ENCODE assay signal across 27 mouse cellular contexts in the genomic region with DNA sequence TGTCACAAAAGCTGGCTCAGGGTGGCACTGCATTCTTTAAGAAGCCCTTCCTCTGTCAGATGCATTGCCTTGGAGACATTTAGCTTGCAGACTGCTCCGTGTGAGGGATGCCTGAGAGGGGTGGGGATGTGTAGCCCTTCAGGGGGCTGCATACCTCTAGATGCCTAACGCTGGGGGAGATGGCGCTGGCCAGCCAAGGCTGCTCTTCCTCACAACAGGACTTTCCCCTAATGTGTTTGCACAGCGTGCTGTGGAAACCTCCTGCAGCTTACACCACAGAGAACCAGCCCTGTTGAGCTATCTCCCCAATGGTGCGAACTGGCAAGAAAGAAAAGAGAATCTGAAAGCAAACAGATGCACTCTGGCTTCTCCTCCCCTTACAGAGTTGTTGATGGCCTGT. TPM values are rescaled to one million over a fixed set of nuclear protein-coding genes. Genes with fewer than 3 reads are reported as not detected.
DNase-seq lines count a peak whose midpoint lies in the region; ATAC-seq lines count a peak whose summit lies in the region.
"Had no signal": no experiment of that assay in that cellular context is flagged by ENCODE, and none has a peak within 500 bp of the region (broad histone marks: within the 10 kb centered on the region; RNA-seq: fewer than 3 reads in every experiment).

No protein-coding gene starts in this region.

- no peak for DNase-seq in heart, postnatal 10 days
- no peak for DNase-seq in lung, postnatal 10 days
- DNase-seq in R1 (ENCODE audit: low read depth, low spot score): peak; percentile 99
- no peak for DNase-seq in thymus, adult 18-20 months
- DNase-seq in cerebellum, adult 8-10 months: no peak
- DNase-seq: adrenal gland, adult 8-10 months; B cell, adult 2 months; cerebellum, adult 2 months; cerebellum, postnatal 36 days; gastrocnemius, postnatal 14 days; heart, adult 18-20 months; kidney, adult 8-10 months; kidney, postnatal 10 days; lung, postnatal 14 days; midbrain, embryonic 14.5 days; right cerebral cortex, postnatal 14 days; thymus, postnatal 25 days had no signal

- H3K27me3 ChIP-seq in heart, embryonic 12.5 days (replicated peaks): no peaks in the 10 kb centered on the region
- H3K27me3 ChIP-seq in lung, embryonic 16.5 days (ENCODE audit: control insufficient read depth, insufficient read depth, low read depth, low read length): no peaks in the 10 kb centered on the region
- H3K27me3 ChIP-seq: CH12.LX; embryonic facial prominence, embryonic 13.5 days; forebrain, embryonic 15.5 days; heart, embryonic 15.5 days; neural tube, embryonic 12.5 days had no signal

- H3K4me3 ChIP-seq in heart, embryonic 12.5 days: no peak overlapping the region
- H3K4me3 ChIP-seq in lung, embryonic 16.5 days (ENCODE audit: low read length): no peak overlapping the region
- H3K4me3 ChIP-seq: embryonic facial prominence, embryonic 13.5 days; erythroblast, embryonic 14.5 days; forebrain, embryonic 15.5 days; heart, embryonic 15.5 days; left cerebral cortex, adult 2 months; neural tube, embryonic 12.5 days had no signal

- H3K9me3 ChIP-seq in heart, embryonic 12.5 days (replicated peaks): no peaks in the 10 kb centered on the region
- no peaks in the 10 kb centered on the region for H3K9me3 ChIP-seq in lung, embryonic 16.5 days (ENCODE audit: control insufficient read depth, low read length)
- H3K9me3 ChIP-seq: embryonic facial prominence, embryonic 13.5 days; forebrain, embryonic 15.5 days; heart, embryonic 15.5 days; neural tube, embryonic 12.5 days had no signal

- intact Hi-C loops in heart, postnatal 10 days (cut with DNase I): no loop called here

- H3K9ac ChIP-seq in heart, embryonic 12.5 days: 0 out of 2 replicates have a peak overlapping the region, but pooled peaks have one; percentile 31
- 0 out of 2 replicates have a peak overlapping the region, but pooled peaks have one; percentile 12 for H3K9ac ChIP-seq in lung, embryonic 16.5 days (ENCODE audit: low read length)
- H3K9ac ChIP-seq: embryonic facial prominence, embryonic 13.5 days; forebrain, embryonic 15.5 days; heart, embryonic 15.5 days; neural tube, embryonic 12.5 days had no signal

- H3K4me2 ChIP-seq in heart, embryonic 12.5 days: no peak overlapping the region
- no peak overlapping the region for H3K4me2 ChIP-seq in lung, embryonic 16.5 days (ENCODE audit: low read depth, low read length)
- H3K4me2 ChIP-seq: embryonic facial prominence, embryonic 13.5 days; forebrain, embryonic 15.5 days; heart, embryonic 15.5 days; neural tube, embryonic 12.5 days had no signal

- H3K36me3 ChIP-seq in heart, embryonic 12.5 days: no peaks in the 10 kb centered on the region
- no peaks in the 10 kb centered on the region for H3K36me3 ChIP-seq in lung, embryonic 16.5 days (ENCODE audit: control insufficient read depth, insufficient read depth, low read length)
- H3K36me3 ChIP-seq: embryonic facial prominence, embryonic 13.5 days; forebrain, embryonic 15.5 days; heart, embryonic 15.5 days; neural tube, embryonic 12.5 days had no signal

- no peak for ATAC-seq in heart, embryonic 12.5 days (ENCODE audit: insufficient number of reproducible peaks, low FRiP score)
- no peak for ATAC-seq in lung, embryonic 16.5 days (ENCODE audit: low read depth)
- ATAC-seq: activated CD4-positive, CD25-positive, alpha-beta regulatory T cell, adult 4 months; forebrain, embryonic 15.5 days had no signal

- peaks cover 5% of the 10 kb centered on the region; the same call in 1 of the 2 replicates for H3K4me1 ChIP-seq in heart, embryonic 12.5 days (replicated peaks)
- H3K4me1 ChIP-seq in lung, embryonic 16.5 days (replicated peaks; ENCODE audit: control insufficient read depth, insufficient read depth, low read length): peaks cover 3% of the 10 kb centered on the region; the same call in 1 of the 2 replicates
- H3K4me1 ChIP-seq: heart, embryonic 15.5 days had no signal

- WGBS in heart, embryonic 12.5 days: 12% methylated on average over 5 of the region's 5 CpGs
- 27% methylated on average over 5 of the region's 5 CpGs for WGBS in lung, embryonic 16.5 days

- H3K27ac ChIP-seq in heart, embryonic 12.5 days (ENCODE audit: poor library complexity, severe bottlenecking): no peak overlapping the region
- no peak overlapping the region for H3K27ac ChIP-seq in lung, embryonic 16.5 days (ENCODE audit: low read length)
- H3K27ac ChIP-seq: forebrain, embryonic 15.5 days; heart, embryonic 15.5 days; left cerebral cortex, adult 2 months; neural tube, embryonic 12.5 days had no signal

RNA-seq across cellular contexts. Expression of gene Efnb2, which starts 51.9 kb away (rescaled TPM):
- 25.4 and 27.1 TPM in 2 replicates for polyA plus RNA-seq in heart, embryonic 12.5 days (2016; fragmentation: Nextera tagmentation; extraction: Ambion mirVana)
- total RNA-seq in heart, postnatal 10 days (2021): 10 to 100 TPM; 44.6 to 49.7 TPM
- polyA plus RNA-seq in lung, embryonic 16.5 days (2015; fragmentation: Nextera tagmentation; extraction: Ambion mirVana): 15.1 and 20.4 TPM in 2 replicates
